Mouse (Mus musculus): Measurements from ENCODE around the gene Kcnd3. TPM values are rescaled to one million over a fixed set of nuclear protein-coding genes. Genes with fewer than 3 reads are reported as not detected.

The Kcnd3 gene
- polyA plus RNA-seq, 1 experiment from 2014 or later: 8.9 TPM

GRCm38 (mm10) chr3:105720514-105720913, 268.4 kb downstream of the Kcnd3 start:
- Histone ChIP-seq H3K4me1 (replicated peaks; ENCODE audit: control insufficient read depth, insufficient read depth, low read length) (no peaks in the 10 kb centered on the region; the same call in 1 of the 2 replicates), H3K36me3 (ENCODE audit: control insufficient read depth, insufficient read depth, low read length) (peaks cover 5% of the 10 kb centered on the region; the same call in 1 of the 2 replicates), H3K27ac (ENCODE audit: low read depth) (no peak overlapping the region), H3K9ac (ENCODE audit: low read length) (no peak overlapping the region), H3K4me3 (ENCODE audit: low read depth, low read length) (no peak overlapping the region), H3K27me3 (replicated peaks; ENCODE audit: control insufficient read depth, insufficient read depth, low read length) (no peaks in the 10 kb centered on the region), H3K4me2 (ENCODE audit: low read length) (no peak overlapping the region), H3K9me3 (ENCODE audit: control insufficient read depth, low read length) (no peaks in the 10 kb centered on the region)
- no peak for ATAC-seq (replicated peaks; ENCODE audit: low FRiP score, low TSS enrichment, low read depth)
- 66% methylated on average over 4 of the region's 4 CpGs for WGBS
- no peak for DNase-seq (ENCODE audit: low spot score)

- Histone ChIP-seq H3K9me3 (ENCODE audit: control insufficient read depth, low read length) (no peaks in the 10 kb centered on the region), H3K4me2 (ENCODE audit: low read length) (no peak overlapping the region), H3K27me3 (replicated peaks; ENCODE audit: control insufficient read depth, insufficient read depth, low read length) (no peaks in the 10 kb centered on the region), H3K4me3 (ENCODE audit: low read depth, low read length) (no peak overlapping the region), H3K36me3 (ENCODE audit: control insufficient read depth, insufficient read depth, low read length) (peaks cover 5% of the 10 kb centered on the region; the same call in 1 of the 2 replicates), H3K9ac (ENCODE audit: low read length) (no peak overlapping the region), H3K4me1 (replicated peaks; ENCODE audit: control insufficient read depth, insufficient read depth, low read length) (no peaks in the 10 kb centered on the region; the same call in 1 of the 2 replicates), H3K27ac (ENCODE audit: low read depth) (no peak overlapping the region)
- ATAC-seq (replicated peaks; ENCODE audit: low FRiP score, low TSS enrichment, low read depth) (no peak), DNase-seq (ENCODE audit: low spot score) (no peak)
- 70% methylated on average over 2 of the region's 2 CpGs for WGBS
These were observed 269.6 kb downstream of the Kcnd3 start for GRCm38 (mm10) chr3:105721681-105722201.

GRCm38 (mm10) chr3:105722510-105722909, 270.4 kb downstream of the Kcnd3 start:
- no peak overlapping the region for H3K4me3 ChIP-seq (ENCODE audit: low read depth, low read length)
- ATAC-seq (replicated peaks; ENCODE audit: low FRiP score, low TSS enrichment, low read depth) (no peak), DNase-seq (ENCODE audit: low spot score) (no peak)
- H3K27me3 ChIP-seq (replicated peaks; ENCODE audit: control insufficient read depth, insufficient read depth, low read length): no peaks in the 10 kb centered on the region
- H3K27ac ChIP-seq (ENCODE audit: low read depth): no peak overlapping the region
- 88% methylated on average over 3 of the region's 3 CpGs for WGBS
- H3K9me3 ChIP-seq (ENCODE audit: control insufficient read depth, low read length): no peaks in the 10 kb centered on the region
- no peak overlapping the region for H3K9ac ChIP-seq (ENCODE audit: low read length)
- H3K4me1 ChIP-seq (replicated peaks; ENCODE audit: control insufficient read depth, insufficient read depth, low read length): no peaks in the 10 kb centered on the region; the same call in 1 of the 2 replicates
- H3K4me2 ChIP-seq (ENCODE audit: low read length): no peak overlapping the region
- peaks cover 9% of the 10 kb centered on the region for H3K36me3 ChIP-seq (ENCODE audit: control insufficient read depth, insufficient read depth, low read length)

Other genes starting within 250 kb of the Kcnd3 start
- gene Ddx20, start 235.2 kb downstream of the Kcnd3 start, polyA plus RNA-seq (2014; fragmentation: Nextera tagmentation; extraction: Ambion mirVana): 38.2 and 43.9 TPM in 2 replicates

Measured in intestine, embryonic 14.5 days (tissue).